Mouse (Mus musculus) bone marrow, adult 2 months (tissue): Measurements from ENCODE around the gene Scml4.

Experiments
- CTCF ChIP-seq: fragments of 200-500 bp; IDR thresholded peaks from 2 replicates; pipeline ENCODE4 v1.5.1; 2011; ENCODE audit warnings: low read length, control low read depth; ENCODE audit not compliant: control insufficient read depth, insufficient read depth
- POLR2A ChIP-seq: fragments of 200-500 bp; IDR thresholded peaks from 2 replicates; pipeline ENCODE4 v1.6.1; 2011; ENCODE audit warnings: low read depth, mild to moderate bottlenecking, control low read depth, low read length, borderline replicate concordance; ENCODE audit not compliant: control insufficient read depth

- TF ChIP-seq POLR2A = no peak
- no peak for TF ChIP-seq CTCF
These were observed 95.0 kb downstream of the Scml4 start for GRCm38 (mm10) chr10:42955205-42955604.
